Mouse (Mus musculus) myocyte (in vitro differentiated cells): ENCODE measurements around the gene Serinc2. TPM values are rescaled to one million over a fixed set of nuclear protein-coding genes. Genes with fewer than 3 reads are reported as not detected.

Experiments
- H3K27me3 ChIP-seq: one replicate; pipeline ENCODE4 v1.6.1; 2011; ENCODE audit not compliant: control insufficient read depth, insufficient read depth, insufficient read length
- H3K36me3 ChIP-seq: one replicate; pipeline ENCODE4 v1.6.1; 2011; ENCODE audit not compliant: control insufficient read depth, insufficient read depth
- H3K4me2 ChIP-seq: one replicate; pipeline ENCODE4 v1.6.1; 2011; ENCODE audit warnings: low read depth, control low read depth
- H3K4me3 ChIP-seq: one replicate; pipeline ENCODE4 v1.5.1; 2011; ENCODE audit warnings: mild to moderate bottlenecking, control low read depth, moderate library complexity
- H3K79me2 ChIP-seq: one replicate; pipeline ENCODE4 v1.6.1; 2011; ENCODE audit not compliant: control insufficient read depth, insufficient read depth
- H3ac ChIP-seq: one replicate; pipeline ENCODE4 v1.6.1; 2011; ENCODE audit not compliant: control insufficient read depth, insufficient read length
- CEBPB ChIP-seq: IDR thresholded peaks from 2 replicates; pipeline ENCODE4 v1.6.1; 2011; ENCODE audit warnings: mild to moderate bottlenecking, moderate library complexity; ENCODE audit not compliant: poor library complexity, insufficient read depth, severe bottlenecking
- E2F4 ChIP-seq: IDR thresholded peaks from one replicate; pipeline ENCODE4 v1.6.1; 2011; ENCODE audit warnings: mild to moderate bottlenecking, control low read depth, moderate library complexity; ENCODE audit not compliant: insufficient read depth
- MAX ChIP-seq: IDR thresholded peaks from one replicate; pipeline ENCODE4 v1.6.1; 2011; ENCODE audit warnings: low read depth, mild to moderate bottlenecking, control low read depth
- MYOD1 ChIP-seq, 3 experiments: IDR thresholded peaks; one replicate each; pipeline ENCODE4 v1.6.1; 2011; ENCODE audit warnings: control low read depth in 2 of 3, low read depth in 2 of 3, mild to moderate bottlenecking in 2 of 3, moderate library complexity in 1 of 3; ENCODE audit not compliant: insufficient read length in 2 of 3, control insufficient read depth in 1 of 3
- MYOG ChIP-seq, 3 experiments: IDR thresholded peaks; one replicate each; pipeline ENCODE4 v1.6.1; 2011; ENCODE audit warnings: control low read depth in 2 of 3, low read depth in 2 of 3, mild to moderate bottlenecking in 2 of 3; ENCODE audit not compliant: insufficient read length in 2 of 3, control insufficient read depth in 1 of 3, insufficient read depth in 1 of 3
- POLR2A ChIP-seq: IDR thresholded peaks from one replicate; pipeline ENCODE4 v1.6.1; 2011; ENCODE audit warnings: low read depth, mild to moderate bottlenecking, control low read depth, moderate library complexity; ENCODE audit not compliant: insufficient read length
- POLR2AphosphoS2 ChIP-seq: IDR thresholded peaks from one replicate; pipeline ENCODE4 v1.6.1; 2011; ENCODE audit warnings: low read depth, control low read depth; ENCODE audit not compliant: insufficient read length
- REST ChIP-seq: IDR thresholded peaks from one replicate; pipeline ENCODE4 v1.6.1; 2011; ENCODE audit warnings: mild to moderate bottlenecking, control low read depth, moderate library complexity; ENCODE audit not compliant: insufficient read depth, insufficient read length
- SRF ChIP-seq: IDR thresholded peaks from one replicate; pipeline ENCODE4 v1.6.1; 2011; ENCODE audit warnings: low read depth; ENCODE audit not compliant: control insufficient read depth, insufficient read length
- TCF12 ChIP-seq: IDR thresholded peaks from one replicate; pipeline ENCODE4 v1.6.1; 2011; ENCODE audit warnings: mild to moderate bottlenecking, control low read depth; ENCODE audit not compliant: poor library complexity, insufficient read depth, severe bottlenecking
- TCF3 ChIP-seq: IDR thresholded peaks from one replicate; pipeline ENCODE4 v1.6.1; 2011; ENCODE audit warnings: low read depth, control low read depth; ENCODE audit not compliant: insufficient read length
- USF1 ChIP-seq: IDR thresholded peaks from one replicate; pipeline ENCODE4 v1.6.1; 2011; ENCODE audit warnings: low read depth, mild to moderate bottlenecking, control low read depth, moderate library complexity
- polyA plus RNA-seq: library from polyadenylated mRNA; unstranded; fragments of >200 nt; fragmentation: generic; extraction: Trizol; gene quantifications from one replicate; pipeline ENCODE4 v1.2.1, GENCODE M21; 2012; ENCODE audit warnings: missing spikeins

Serinc2 gene
- polyA plus RNA-seq, 1 experiment, result 120 TPM

GRCm38 (mm10) chr4:130266601-130267000, 12.4 kb downstream of the Serinc2 start:
- H3K79me2 ChIP-seq, result no peaks in the 10 kb centered on the region
- no peak overlapping the region for H3K4me3 ChIP-seq
- TF ChIP-seq POLR2AphosphoS2 (no peak), E2F4 (no peak), TCF12 (no peak)
- peaks cover 6% of the 10 kb centered on the region for H3K36me3 ChIP-seq
- no peaks in the 10 kb centered on the region for H3K27me3 ChIP-seq
- no peak overlapping the region for H3K4me2 ChIP-seq
- no peak overlapping the region for H3ac ChIP-seq

GRCm38 (mm10) chr4:130264698-130265349, 14.2 kb downstream of the Serinc2 start:
- H3K36me3 ChIP-seq, result peaks cover 7% of the 10 kb centered on the region
- no peak overlapping the region for H3K4me3 ChIP-seq
- H3K27me3 ChIP-seq, result no peaks in the 10 kb centered on the region
- TF ChIP-seq E2F4 (no peak), CEBPB (no peak), MYOG (IDR thresholded peaks at IDR 0.05; ENCODE audit: control insufficient read depth in 1 of 3, insufficient read depth in 1 of 3, insufficient read length in 2 of 3, low read depth in 2 of 3) (no peak), REST (no peak), POLR2A (no peak), TCF3 (no peak), MYOD1 (IDR thresholded peaks at IDR 0.05; ENCODE audit: control insufficient read depth in 1 of 3, insufficient read length in 2 of 3, low read depth in 2 of 3) (no peak), TCF12 (no peak), USF1 (no peak), MAX (no peak), POLR2AphosphoS2 (no peak), SRF (no peak)
- H3K79me2 ChIP-seq, result no peaks in the 10 kb centered on the region
- no peak overlapping the region for H3K4me2 ChIP-seq
- no peak overlapping the region for H3ac ChIP-seq

GRCm38 (mm10) chr4:130264131-130264530, 14.9 kb downstream of the Serinc2 start:
- Histone ChIP-seq H3ac (no peak overlapping the region), H3K79me2 (no peaks in the 10 kb centered on the region), H3K27me3 (no peaks in the 10 kb centered on the region), H3K36me3 (peaks cover 11% of the 10 kb centered on the region), H3K4me2 (no peak overlapping the region), H3K4me3 (no peak overlapping the region)
- TF ChIP-seq CEBPB, result no peak
- no peak for TF ChIP-seq TCF12
- TF ChIP-seq USF1, result no peak
- TF ChIP-seq REST, result no peak
- TF ChIP-seq E2F4, result no peak
- no peak for TF ChIP-seq POLR2A
- TF ChIP-seq MYOG (IDR thresholded peaks at IDR 0.05; ENCODE audit: control insufficient read depth in 1 of 3, insufficient read depth in 1 of 3, insufficient read length in 2 of 3, low read depth in 2 of 3), result no peak
- TF ChIP-seq MYOD1 (IDR thresholded peaks at IDR 0.05; ENCODE audit: control insufficient read depth in 1 of 3, insufficient read length in 2 of 3, low read depth in 2 of 3), result no peak
- TF ChIP-seq POLR2AphosphoS2, result no peak
- TF ChIP-seq MAX, result no peak
- TF ChIP-seq SRF, result no peak

GRCm38 (mm10) chr4:130260406-130260805, 18.6 kb downstream of the Serinc2 start:
- Histone ChIP-seq H3K36me3 (peaks cover 22% of the 10 kb centered on the region), H3ac (no peak overlapping the region), H3K4me2 (no peak overlapping the region), H3K4me3 (no peak overlapping the region), H3K79me2 (no peaks in the 10 kb centered on the region), H3K27me3 (no peaks in the 10 kb centered on the region)
- no peak for TF ChIP-seq MAX

GRCm38 (mm10) chr4:130252441-130253157, 26.4 kb downstream of the Serinc2 start:
- Histone ChIP-seq H3K27me3 (no peaks in the 10 kb centered on the region), H3K79me2 (no peaks in the 10 kb centered on the region), H3ac (no peak overlapping the region), H3K36me3 (peaks cover 5% of the 10 kb centered on the region), H3K4me3 (no peak overlapping the region), H3K4me2 (no peak overlapping the region)
- TF ChIP-seq MYOG (IDR thresholded peaks at IDR 0.05; ENCODE audit: control insufficient read depth in 1 of 3, insufficient read depth in 1 of 3, insufficient read length in 2 of 3, low read depth in 2 of 3) (no peak), TCF12 (no peak), E2F4 (no peak), POLR2AphosphoS2 (no peak), MYOD1 (IDR thresholded peaks at IDR 0.05; ENCODE audit: control insufficient read depth in 1 of 3, insufficient read length in 2 of 3, low read depth in 2 of 3) (no peak), TCF3 (no peak)
